Mouse (Mus musculus) neural tube, postnatal 0 days (tissue): ENCODE results near the gene Nxpe5. TPM values are rescaled to one million over a fixed set of nuclear protein-coding genes. Genes with fewer than 3 reads are reported as not detected.

ENCODE experiments used
- polyA plus RNA-seq: library from polyadenylated mRNA; unstranded; fragments of >200 nt; fragmentation: Nextera tagmentation; extraction: Ambion mirVana; gene quantifications from 2 replicates; pipeline ENCODE4 v1.2.1, GENCODE M21; 2015

The Nxpe5 gene
- not detected in 2 replicates for polyA plus RNA-seq

DNA sequence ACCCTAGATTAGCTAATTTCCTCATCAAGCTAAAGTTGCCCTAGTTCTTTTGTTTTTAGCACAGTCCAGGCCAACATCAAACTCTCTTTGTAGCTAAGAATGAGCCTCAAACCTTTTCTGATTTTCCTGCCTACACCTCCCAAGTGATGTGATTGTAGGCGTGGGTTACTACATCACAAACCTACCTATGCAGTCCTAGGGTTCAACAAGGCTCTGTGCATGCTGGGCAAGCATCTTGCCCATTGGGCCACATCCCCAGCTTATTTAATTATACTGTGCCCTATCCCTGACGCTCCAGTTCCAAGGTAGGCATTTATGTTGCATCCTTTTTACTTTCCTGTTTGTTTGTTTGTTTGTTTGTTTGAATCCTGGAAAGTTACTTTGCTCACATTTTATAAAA is at the start of gene Nxpe5:
Gene Nxpe5, plus strand, starts transcription at position 199 of the 400 bp plus-strand sequence.

GRCm38 (mm10) chr5:138186950-138187638 is 38.6 kb upstream of the Nxpe5 start, which contains the start of the genes Taf6 and Cnpy4:
Taf6 (minus strand) TSS chr5:138187451.
Cnpy4 (plus strand) TSS chr5:138187485.

GRCm38 (mm10) chr5:138193771-138194727 is 31.6 kb upstream of the Nxpe5 start, which contains the start of gene Mblac1:
Mblac1 (plus strand) TSS chr5:138194314.

DNA sequence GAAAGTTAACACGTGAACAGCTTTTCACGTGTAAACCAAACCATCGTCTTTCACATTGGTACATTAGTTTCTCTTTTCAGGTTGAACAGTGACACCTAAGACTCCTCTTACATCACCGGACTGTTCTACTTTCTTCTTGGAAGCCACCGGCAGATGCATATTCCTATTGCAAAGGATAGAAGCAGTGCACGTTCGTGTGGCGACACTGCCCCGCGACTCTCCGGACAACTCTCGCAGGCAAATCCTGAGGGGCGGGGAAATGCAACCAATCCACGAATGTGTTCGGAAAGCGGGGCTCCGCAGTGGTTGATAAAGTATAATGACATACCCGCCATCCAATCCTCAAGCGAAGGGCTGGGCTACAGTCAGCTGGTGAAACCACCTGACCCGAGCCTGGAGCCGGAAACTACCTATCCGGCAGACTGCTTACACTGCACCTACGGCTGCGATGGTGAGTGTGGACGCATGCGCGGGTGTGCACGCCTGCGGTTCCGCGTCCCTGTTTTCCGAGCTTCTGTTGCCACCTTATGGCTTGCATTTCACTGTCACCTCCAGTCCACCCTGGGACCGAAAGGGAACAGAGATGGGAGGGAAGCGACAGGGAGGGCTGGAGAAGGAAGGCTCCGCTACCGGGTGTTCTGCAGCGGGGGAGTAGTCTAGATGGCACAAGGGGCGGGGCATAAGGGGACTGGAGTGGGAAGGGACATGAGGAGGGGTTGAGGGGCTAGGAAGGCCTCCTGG is 29.8 kb downstream of the Nxpe5 start, which contains the start of gene Lamtor4:
Gene Lamtor4, plus strand, starts transcription at position 130 of the 741 bp plus-strand sequence.

GRCm38 (mm10) chr5:138263260-138264206 is 37.8 kb downstream of the Nxpe5 start, which contains the start of gene BC037034:
BC037034 (minus strand) TSS chr5:138264033.

GRCm38 (mm10) chr5:138272409-138272923 is 46.8 kb downstream of the Nxpe5 start, which contains the start of gene Gal3st4:
Gal3st4 (minus strand) TSS chr5:138272840.

DNA sequence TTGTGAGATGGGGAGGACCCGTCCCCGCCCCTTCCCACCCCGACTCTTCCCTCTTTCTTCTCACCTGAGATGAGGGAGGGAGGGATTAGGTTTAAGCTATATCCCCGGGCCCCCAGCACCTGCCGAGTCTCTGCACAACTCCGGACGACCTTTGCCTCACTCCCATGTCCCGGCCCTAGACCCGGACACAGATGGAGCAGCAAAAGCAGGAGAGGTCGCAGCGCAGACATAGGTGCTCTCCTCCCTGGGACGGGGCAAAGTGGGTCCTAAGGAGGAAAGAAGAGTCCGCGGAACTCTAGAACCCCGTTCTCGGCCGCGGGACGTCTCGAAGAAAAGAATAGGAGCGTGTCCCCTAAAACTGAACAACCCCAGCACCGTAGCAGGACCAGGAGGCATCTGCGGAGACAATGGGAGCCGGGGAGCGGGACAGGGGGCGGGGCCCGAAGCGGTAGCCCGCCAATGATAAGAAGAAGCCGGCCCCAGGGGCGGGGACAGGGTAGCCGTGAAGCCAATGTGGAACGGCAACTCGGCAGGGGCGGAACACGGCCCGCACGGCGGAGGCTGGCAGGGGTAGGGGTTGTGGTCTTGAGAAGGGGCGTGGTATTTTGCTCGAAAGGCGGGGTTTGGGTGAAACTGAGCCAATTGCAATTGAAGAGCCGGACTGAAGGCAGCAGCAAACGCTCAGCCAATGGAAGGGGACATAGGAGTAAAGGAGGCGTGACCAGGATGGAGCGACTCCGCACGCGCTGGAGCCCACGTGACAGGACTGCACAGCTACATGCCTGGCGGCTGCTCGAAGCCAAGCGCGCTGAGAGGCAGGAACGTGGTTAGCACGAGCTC is 54.1 kb downstream of the Nxpe5 start, which contains the start of the genes Gm43720, Gpc2 and Stag3:
Gene Gm43720, minus strand, starts transcription at position 374 of the 840 bp plus-strand sequence.
Gene Gpc2, minus strand, starts transcription at position 421 of the 840 bp plus-strand sequence.
Gene Stag3, plus strand, starts transcription at position 656 of the 840 bp plus-strand sequence.

Other genes with a start within 250 kb of the Nxpe5 start
- not detected in 2 replicates for gene Azgp1, start 244.4 kb upstream of the Nxpe5 start, polyA plus RNA-seq
- not detected in 2 replicates for gene Smok3a, start 204.6 kb upstream of the Nxpe5 start, polyA plus RNA-seq
- 0.06 TPM in 1 of 2 replicates, not detected in the other for gene Smok3b, start 204.5 kb upstream of the Nxpe5 start, polyA plus RNA-seq
- not detected in 2 replicates for gene Smok3c, start 172.7 kb upstream of the Nxpe5 start, polyA plus RNA-seq
- gene Zkscan1, start 140.8 kb upstream of the Nxpe5 start, polyA plus RNA-seq: 11.5 and 12.2 TPM in 2 replicates
- gene Zscan21, start 109.0 kb upstream of the Nxpe5 start, polyA plus RNA-seq: 44.6 and 50.0 TPM in 2 replicates
- gene Zfp113, start 70.2 kb upstream of the Nxpe5 start, polyA plus RNA-seq: 13.4 and 14.7 TPM in 2 replicates
- 286 and 325 TPM in 2 replicates for gene Cops6, start 64.8 kb upstream of the Nxpe5 start, polyA plus RNA-seq
- gene Ap4m1, start 53.9 kb upstream of the Nxpe5 start, polyA plus RNA-seq: 13.9 and 15.4 TPM in 2 replicates
- gene Mcm7, start 53.5 kb upstream of the Nxpe5 start, polyA plus RNA-seq: 31.9 and 36.3 TPM in 2 replicates
- 37.5 and 48.1 TPM in 2 replicates for gene Taf6, start 38.4 kb upstream of the Nxpe5 start, polyA plus RNA-seq
- 20.7 and 23.5 TPM in 2 replicates for gene Cnpy4, start 38.4 kb upstream of the Nxpe5 start, polyA plus RNA-seq
- gene Mblac1, start 31.6 kb upstream of the Nxpe5 start, polyA plus RNA-seq: 11.7 and 12.8 TPM in 2 replicates
- gene Lamtor4, start 29.6 kb downstream of the Nxpe5 start, polyA plus RNA-seq: 130 and 140 TPM in 2 replicates
- 22.4 and 23.7 TPM in 2 replicates for gene BC037034, start 38.1 kb downstream of the Nxpe5 start, polyA plus RNA-seq
- gene Gal3st4, start 46.9 kb downstream of the Nxpe5 start, polyA plus RNA-seq: 3.7 and 4.4 TPM in 2 replicates
- 0.05 and 0.21 TPM in 2 replicates for gene Gm43720, start 54.1 kb downstream of the Nxpe5 start, polyA plus RNA-seq
- gene Gpc2, start 54.1 kb downstream of the Nxpe5 start, polyA plus RNA-seq: 20.1 and 24.6 TPM in 2 replicates
- gene Stag3, start 54.3 kb downstream of the Nxpe5 start, polyA plus RNA-seq: 8.2 and 13.0 TPM in 2 replicates
- gene Pvrig, start 116.1 kb downstream of the Nxpe5 start, polyA plus RNA-seq: not detected in 2 replicates
- 38.8 and 42.6 TPM in 2 replicates for gene Zfp157, start 215.6 kb downstream of the Nxpe5 start, polyA plus RNA-seq